Mouse (Mus musculus) cerebellum, adult (tissue): Measurements from ENCODE around the gene Cd3e.

Source experiments
- ATAC-seq: cut with Nextera tagmentation; 2 replicates; pipeline ENCODE4 v1.9.2; 2017; ENCODE audit warnings: mild to moderate bottlenecking, moderate library complexity, mixed read lengths; ENCODE audit not compliant: insufficient number of reproducible peaks, low FRiP score, low TSS enrichment

Cd3e gene

DNA sequence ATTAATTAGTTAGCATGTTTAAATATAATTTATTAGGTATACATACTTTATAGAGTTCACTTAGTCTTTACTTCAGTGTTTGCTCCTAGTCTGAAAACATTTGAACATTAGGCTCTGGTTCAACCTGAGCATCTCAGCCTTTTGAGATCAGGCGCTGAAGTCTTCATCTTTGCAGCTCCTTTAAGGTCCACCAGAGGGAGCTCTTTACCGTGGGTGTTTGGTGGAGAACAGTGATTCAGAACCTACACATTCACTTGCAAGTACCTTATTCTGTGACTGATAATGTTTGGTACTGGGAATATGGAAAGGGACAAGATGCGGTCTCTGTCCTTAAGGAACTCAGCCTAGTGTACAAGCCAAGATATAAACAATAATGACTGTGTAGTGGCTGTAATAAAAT lies 13.4 kb upstream of the Cd3e start:
- ATAC-seq, result no peak

- ATAC-seq, result no peak
Measured at GRCm38 (mm10) chr9:45018031-45018430, 8.6 kb upstream of the Cd3e start.

DNA sequence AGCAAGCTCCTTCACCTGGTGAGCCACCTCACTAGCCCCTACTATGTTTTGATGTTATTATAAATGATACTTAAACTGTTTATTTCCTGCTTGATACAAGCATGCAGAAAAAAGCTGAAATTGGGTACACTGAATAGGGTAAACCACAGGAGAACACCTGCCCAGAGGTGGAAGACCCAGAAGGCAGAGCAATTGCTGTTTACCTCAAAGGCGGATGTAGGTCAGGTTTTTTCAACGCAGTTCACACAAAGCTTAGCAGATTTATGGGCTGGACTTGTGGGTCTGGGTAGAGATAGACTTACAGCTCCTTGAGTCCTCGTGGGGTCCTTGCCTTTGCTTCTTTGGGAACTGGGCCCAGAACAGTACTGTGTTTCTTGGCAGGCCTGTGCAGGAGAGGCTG lies 6.4 kb upstream of the Cd3e start:
- ATAC-seq, result no peak

GRCm38 (mm10) chr9:45014879-45015278 lies 5.5 kb upstream of the Cd3e start:
- no peak for ATAC-seq

GRCm38 (mm10) chr9:45011291-45011690 lies 1.9 kb upstream of the Cd3e start:
- no peak for ATAC-seq

DNA sequence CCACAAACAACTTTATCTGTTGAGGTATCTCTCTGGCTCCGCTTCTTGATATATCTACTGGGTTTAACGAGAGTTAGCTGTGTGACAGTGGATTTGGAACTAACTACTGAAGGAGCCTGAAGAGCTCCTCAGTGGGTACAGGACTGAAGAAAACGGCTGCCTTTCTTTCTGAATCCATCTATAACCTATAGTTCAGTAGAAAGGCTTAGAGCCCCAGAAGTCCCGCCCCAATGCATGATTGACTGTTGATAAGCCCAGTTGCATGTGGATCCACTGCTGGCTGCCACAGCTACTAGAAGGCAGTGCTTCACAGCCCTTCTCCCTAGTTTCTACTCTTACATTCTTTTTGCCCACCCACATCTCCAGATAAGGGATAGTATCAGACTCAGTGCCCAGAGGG lies 1.0 kb upstream of the Cd3e start:
- ATAC-seq, result no peak

DNA sequence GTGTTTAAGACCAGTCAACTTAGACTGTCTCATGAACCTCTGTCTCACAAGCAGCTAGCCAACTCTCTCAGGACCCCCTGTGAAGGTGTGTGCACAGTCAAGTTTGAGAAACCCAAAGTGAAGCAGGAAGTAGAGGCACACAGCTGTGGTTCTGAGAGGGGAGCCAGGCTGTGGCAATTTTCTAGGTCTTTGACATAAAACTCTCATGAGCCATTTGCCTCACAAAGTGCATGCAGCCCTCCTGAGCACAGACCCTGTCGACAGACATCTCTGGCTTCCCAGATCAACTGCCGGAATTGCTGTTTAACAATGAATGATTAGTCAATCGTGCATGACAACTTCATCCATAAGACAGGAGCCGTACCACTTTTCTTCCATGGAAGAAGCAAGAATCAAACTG lies 1.1 kb downstream of the Cd3e start:
- ATAC-seq, result no peak

DNA sequence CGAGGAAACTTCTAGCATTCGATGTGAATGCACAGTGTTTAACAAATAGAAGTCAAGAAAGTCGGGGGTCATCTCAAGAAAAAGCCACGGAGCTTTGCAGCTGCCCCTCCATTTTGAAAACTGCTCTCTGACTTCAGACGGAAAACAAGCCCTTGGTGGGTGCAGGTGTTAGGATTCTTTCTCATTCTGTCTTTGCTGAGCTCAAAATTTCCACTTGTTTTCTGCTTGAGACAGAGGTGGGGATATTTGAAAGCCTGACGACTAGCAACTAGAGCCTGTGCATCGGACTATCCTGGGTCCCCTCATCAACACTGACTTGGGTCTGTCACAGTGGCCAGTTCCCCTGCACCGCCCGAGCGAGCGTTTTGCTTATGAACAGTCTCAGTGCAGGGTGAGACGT lies 2.0 kb downstream of the Cd3e start:
- ATAC-seq, result no peak

- ATAC-seq, result no peak
Measured at GRCm38 (mm10) chr9:45000249-45000648, 9.2 kb downstream of the Cd3e start.

- no peak for ATAC-seq
Measured at GRCm38 (mm10) chr9:44999776-45000175, 9.7 kb downstream of the Cd3e start.

- peak; percentile 66; the same call in 1 of the 2 replicates for ATAC-seq
Measured at GRCm38 (mm10) chr9:44999171-44999570, 10.3 kb downstream of the Cd3e start.

DNA sequence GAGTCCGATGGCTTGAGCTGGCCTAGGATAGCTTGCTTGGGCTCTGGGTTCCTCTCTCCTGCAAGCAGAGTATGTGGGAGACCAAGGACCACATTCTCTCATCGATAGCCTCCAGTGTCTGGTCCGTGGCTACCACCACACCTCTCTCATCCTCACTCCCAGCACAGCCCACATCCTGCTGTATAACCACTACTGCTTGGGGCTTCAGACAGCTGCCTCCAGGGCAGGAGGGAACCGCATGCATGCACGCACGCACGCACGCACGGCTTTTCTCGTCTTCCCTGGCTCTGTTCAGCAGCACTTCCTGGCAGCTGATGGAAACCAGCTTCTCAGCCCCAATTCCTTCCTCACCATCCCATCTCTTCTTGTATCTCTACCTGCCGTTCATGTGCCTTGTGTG lies 11.3 kb downstream of the Cd3e start:
- ATAC-seq, result no peak

GRCm38 (mm10) chr9:44996590-44996989 lies 12.8 kb downstream of the Cd3e start:
- ATAC-seq, result no peak

GRCm38 (mm10) chr9:44994962-44995361 lies 14.5 kb downstream of the Cd3e start:
- ATAC-seq, result no peak

DNA sequence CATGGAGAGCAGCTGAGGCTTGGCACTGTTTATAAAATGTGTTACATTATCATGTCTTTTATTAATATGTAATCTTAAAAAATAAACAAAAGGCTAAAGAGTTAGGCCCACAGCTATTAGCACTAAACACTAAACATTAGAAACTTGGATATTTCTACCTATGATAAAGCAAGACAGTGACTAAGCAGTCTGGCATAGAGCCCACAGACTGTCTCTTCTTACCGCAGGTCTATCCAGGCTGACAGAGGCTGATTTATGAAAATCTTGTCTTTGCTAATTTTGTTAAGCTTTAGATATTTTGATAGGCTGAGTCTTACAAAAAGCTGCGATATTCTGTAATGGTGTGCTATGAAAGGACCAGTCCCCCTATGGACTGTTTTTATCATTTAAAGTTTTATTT lies 16.2 kb downstream of the Cd3e start:
- ATAC-seq, result no peak

DNA sequence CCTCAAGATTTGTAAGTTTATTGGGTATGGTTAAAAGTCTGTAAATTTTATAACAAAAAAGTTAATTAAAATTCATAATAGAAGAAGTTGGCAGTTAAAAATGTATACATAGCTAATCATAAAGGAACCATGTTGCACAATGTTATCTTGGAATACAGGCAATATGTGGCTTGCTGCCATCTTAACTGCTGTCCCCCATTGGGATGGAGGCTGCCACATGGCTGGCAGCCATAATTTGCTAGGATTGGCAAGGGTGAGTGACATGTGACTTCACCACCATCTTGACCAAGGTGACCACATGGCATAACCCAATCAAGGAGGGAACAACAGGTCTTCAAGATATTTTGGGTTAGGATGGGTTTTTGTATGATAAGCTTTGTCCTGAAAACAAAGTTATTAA lies 17.2 kb downstream of the Cd3e start:
- no peak for ATAC-seq

DNA sequence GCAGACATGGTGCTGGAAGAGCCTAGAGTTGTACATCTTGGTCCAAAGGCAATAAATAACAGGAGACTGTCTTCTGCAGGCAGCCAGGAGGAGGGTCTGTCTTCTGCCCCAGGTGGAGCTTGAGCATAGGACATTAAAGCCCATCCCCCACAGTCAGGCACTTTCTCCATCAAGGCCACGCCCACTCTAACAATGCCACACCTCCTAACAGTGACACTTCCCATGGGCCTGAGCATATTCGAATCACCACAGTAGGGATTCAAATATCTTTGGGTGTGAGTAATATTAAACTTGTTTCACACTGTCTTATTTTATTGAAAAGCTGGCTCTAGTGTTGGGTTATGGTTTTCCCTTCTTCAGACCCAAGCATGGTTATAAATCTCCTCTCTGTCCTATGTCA lies 17.6 kb downstream of the Cd3e start:
- no peak for ATAC-seq

DNA sequence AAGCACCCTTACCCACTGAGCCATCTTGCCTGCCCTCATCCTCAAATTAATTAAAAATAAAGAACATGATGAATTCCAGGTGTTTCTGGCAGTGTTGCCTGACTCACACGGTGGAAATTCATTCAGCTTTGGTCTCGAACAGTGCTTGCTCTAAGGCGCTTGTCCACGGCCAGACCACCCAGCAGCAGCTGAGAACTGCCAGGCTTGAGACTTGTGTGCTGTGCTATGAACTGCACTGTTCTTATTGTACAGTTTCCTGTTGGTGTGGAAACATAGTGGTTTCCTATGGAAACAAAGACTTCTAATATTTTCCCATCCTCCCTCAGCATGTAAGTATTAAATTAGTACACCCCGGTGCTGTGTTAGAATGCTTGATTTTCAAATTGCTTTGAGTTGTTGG lies 22.5 kb downstream of the Cd3e start:
- no peak for ATAC-seq

DNA sequence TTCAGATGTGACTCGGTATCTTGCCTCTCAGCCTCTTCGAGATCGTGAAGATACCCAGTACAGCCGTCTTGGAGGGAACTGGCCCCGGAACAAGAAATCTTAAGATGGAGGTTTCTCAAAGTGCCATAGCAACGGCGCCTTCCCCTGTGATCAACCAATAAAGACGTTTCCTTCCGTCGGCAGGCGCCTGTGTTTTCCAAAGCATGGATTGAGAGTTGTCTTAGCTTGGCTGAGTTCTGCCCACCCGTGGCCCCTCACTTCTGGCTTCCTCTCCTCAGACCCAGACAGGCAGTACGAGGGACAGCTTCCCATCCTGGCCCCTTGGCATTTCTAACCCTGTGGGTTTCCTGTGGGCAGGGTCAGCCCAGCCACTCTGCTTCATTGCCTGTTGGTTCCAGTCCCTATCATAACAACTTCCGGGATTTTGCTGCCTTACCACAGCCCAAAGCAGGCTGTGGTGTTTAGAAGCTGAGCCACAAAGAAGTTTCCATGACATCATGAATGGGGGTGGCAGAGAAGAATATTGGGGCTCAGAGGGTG lies 23.1 kb downstream of the Cd3e start:
- ATAC-seq, result no peak

DNA sequence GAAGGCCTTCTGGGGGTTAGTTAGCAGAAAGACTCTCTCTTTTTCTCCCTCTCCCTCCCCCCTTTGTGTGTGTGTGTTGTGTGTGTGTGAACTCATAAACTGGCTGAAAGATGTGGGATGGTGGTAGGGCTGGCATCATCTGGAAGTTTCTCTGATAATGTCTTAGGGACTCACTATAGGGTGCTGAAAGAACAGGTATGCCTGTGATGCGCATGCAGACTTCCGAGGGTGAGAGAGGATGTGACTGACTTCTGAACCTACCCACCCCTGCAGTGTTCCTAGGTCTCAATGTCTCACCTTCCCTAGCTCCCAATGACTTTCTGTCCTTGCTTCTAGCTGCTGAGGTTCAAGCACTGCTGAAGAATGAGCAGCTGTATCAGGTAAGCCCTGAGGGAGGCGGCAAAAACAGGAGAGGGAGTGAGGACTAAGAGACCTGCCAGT lies 23.7 kb downstream of the Cd3e start:
- no peak for ATAC-seq

- no peak for ATAC-seq
Measured at GRCm38 (mm10) chr9:44983001-44983400, 26.4 kb downstream of the Cd3e start.

DNA sequence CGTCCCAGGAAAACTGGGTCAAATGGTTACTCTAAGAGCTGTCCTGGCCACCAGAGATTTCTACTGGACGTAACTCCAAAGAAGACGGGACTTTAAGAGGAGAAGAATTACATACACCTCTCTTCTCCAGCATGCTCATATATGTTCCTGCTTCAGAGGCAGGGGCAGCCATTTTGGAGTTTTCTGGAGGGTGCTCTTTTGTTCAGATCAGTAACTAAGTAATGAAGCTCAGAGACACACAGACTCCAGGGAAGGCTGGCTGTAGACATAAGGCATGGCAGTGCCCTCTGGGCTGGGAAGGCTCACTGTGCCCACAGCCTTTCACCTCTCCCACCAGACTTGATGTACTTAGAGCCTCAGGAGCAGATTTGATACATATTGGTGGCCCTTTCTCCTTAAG lies 26.9 kb downstream of the Cd3e start:
- no peak for ATAC-seq

DNA sequence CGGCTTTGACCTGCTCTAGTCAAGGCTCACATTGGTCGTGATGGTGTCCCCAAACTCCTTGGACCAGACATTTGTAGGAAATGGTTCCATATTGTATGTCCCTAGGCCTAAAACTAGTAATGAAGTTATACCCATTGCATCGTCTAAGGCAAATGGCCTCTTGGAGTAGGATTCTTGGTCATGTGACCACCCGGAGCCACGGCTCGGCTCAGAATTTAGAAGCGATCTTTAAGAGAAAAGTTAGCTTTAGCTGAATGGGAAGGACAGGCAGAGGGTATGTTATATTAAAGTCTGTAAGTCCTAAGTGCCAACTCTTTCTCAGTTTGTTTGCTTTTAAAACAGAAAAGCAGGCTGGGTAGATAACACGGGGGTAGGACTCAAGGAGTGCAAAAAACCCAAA lies 27.3 kb downstream of the Cd3e start:
- ATAC-seq, result no peak
